Mouse (Mus musculus) CH12.LX (cell line): Measurements from ENCODE around the gene Eaf1.

Experiments
- CHD1 ChIP-seq: IDR thresholded peaks from 2 replicates; pipeline ENCODE4 v1.6.1; 2012; ENCODE audit warnings: low read depth, low read length, improper control_type of control experiment, inconsistent platforms
- POLR2A ChIP-seq: IDR thresholded peaks from 2 replicates; pipeline ENCODE4 v1.6.1; 2011; ENCODE audit warnings: low read depth, mild to moderate bottlenecking, improper control_type of control experiment, low read length
- POLR2AphosphoS2 ChIP-seq: IDR thresholded peaks from 2 replicates; pipeline ENCODE4 v1.6.1; 2011; ENCODE audit warnings: low read depth, low read length, improper control_type of control experiment
- TBP ChIP-seq: conservative IDR thresholded peaks from 2 replicates; pipeline ENCODE4 v1.6.1; 2011; ENCODE audit warnings: low read depth, low read length, improper control_type of control experiment

DNA sequence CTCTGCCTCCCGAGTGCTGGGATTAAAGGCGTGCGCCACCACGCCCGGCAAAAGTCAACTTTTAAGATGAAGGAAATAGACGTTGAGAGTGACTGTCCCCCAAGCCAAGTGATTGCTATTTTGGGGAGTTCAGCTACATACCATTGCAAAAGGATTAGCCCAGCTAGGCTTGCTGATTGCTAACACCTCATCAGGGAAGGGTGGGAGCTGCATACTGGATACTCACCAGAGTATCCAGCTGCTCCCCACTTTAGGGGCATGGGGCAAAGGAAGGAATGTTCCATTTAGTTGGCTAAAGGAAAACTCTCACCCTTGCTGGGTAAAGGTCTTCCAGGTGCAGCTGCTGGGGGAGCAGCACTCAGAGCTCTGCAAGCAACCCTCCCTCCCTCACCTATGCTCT is 6.1 kb upstream of the Eaf1 start:
- TF ChIP-seq POLR2A (no peak), TBP (no peak), POLR2AphosphoS2 (no peak), CHD1 (no peak)
